Mouse (Mus musculus): ENCODE results near the gene Cygb. TPM values are rescaled to one million over a fixed set of nuclear protein-coding genes. Genes with fewer than 3 reads are reported as not detected.

Gene Cygb
- polyA plus RNA-seq (2016; fragmentation: Nextera tagmentation; extraction: Ambion mirVana), result 2.8 and 3.5 TPM in 2 replicates

GRCm38 (mm10) chr11:116654255-116654821, at the start of gene Cygb:
Gene Cygb, minus strand, starts transcription at chr11:116654313.
- H3K36me3 ChIP-seq, result no peaks in the 10 kb centered on the region
- H3K4me3 ChIP-seq, result peak within 1 kb of the TSS; percentile 49
- peak within 1 kb of the TSS; percentile 82 for H3K4me2 ChIP-seq (replicated peaks)
- H3K4me1 ChIP-seq, result peaks cover 32% of the 10 kb centered on the region
- H3K9me3 ChIP-seq, result no peaks in the 10 kb centered on the region
- H3K27me3 ChIP-seq, result peaks cover 65% of the 10 kb centered on the region
- H3K9ac ChIP-seq (replicated peaks), result peak within 1 kb of the TSS; percentile 71
- ATAC-seq (ENCODE audit: low FRiP score, low read depth), result no peak
- H3K27ac ChIP-seq (replicated peaks), result no peak within 1 kb of the TSS
- WGBS, result 8% methylated on average over 28 of the region's 28 CpGs

- Histone ChIP-seq H3K36me3 (no peaks in the 10 kb centered on the region), H3K4me1 (no peaks in the 10 kb centered on the region), H3K27me3 (peaks cover 6% of the 10 kb centered on the region), H3K4me3 (no peak overlapping the region), H3K9me3 (no peaks in the 10 kb centered on the region), H3K27ac (replicated peaks) (no peak overlapping the region), H3K9ac (replicated peaks) (no peak overlapping the region), H3K4me2 (replicated peaks) (no peak overlapping the region)
- WGBS, result 59% methylated on average over 5 of the region's 5 CpGs
- ATAC-seq (ENCODE audit: low FRiP score, low read depth), result no peak
Observed at GRCm38 (mm10) chr11:116701377-116701841, 47.3 kb upstream of the Cygb start.

DNA sequence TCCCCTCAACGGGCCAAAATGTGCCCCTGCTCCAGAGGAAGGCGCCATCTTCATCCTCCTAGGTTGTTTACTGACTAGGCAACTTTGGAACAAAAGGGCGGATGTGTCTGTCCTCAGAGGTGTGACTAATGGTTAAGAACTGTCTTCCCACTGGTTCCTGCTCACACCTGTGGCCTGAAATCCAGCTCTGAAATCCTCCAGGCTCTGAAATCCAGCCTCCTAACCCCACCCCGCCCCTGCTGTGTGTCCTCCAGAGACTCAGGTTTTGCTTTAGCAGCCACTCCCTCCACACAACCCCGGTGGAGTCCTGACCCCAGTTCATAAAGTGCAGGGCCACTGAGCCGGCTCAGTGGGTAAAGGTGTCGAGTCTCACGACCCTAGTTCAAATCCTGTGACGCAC, 43.4 kb upstream of the Cygb start:
- WGBS, result 74% methylated on average over 9 of the region's 9 CpGs
- ATAC-seq (ENCODE audit: low FRiP score, low read depth), result no peak

DNA sequence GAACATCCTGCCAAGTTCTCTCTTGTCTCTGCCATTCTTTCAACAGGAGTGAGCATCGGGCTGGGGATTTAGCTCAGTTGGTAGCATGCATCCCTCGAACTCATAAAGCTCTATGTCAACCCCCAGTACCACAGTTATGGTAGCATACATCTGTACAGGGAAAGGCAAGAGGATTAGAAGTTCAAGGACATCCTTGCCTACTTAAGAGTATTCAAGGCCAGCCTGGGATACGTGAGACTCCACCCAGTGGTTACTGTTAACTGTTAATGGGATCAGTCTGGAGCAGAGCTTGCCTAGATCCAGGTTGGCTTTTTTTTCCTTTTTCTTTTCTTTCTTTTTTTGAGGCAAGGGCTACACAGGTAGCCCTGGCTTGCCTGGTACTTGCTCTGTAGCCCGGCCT, 42.3 kb upstream of the Cygb start:
- ATAC-seq (ENCODE audit: low FRiP score, low read depth), result no peak
- Histone ChIP-seq H3K36me3 (no peaks in the 10 kb centered on the region), H3K4me2 (replicated peaks) (no peak overlapping the region), H3K9ac (replicated peaks) (no peak overlapping the region), H3K27me3 (peaks cover 43% of the 10 kb centered on the region), H3K4me3 (no peak overlapping the region), H3K27ac (replicated peaks) (no peak overlapping the region), H3K4me1 (peaks cover 13% of the 10 kb centered on the region), H3K9me3 (no peaks in the 10 kb centered on the region)
- WGBS, result 83% methylated on average over 4 of the region's 4 CpGs

More for the DNA sequence above, 43.4 kb upstream of the Cygb start:
- H3K4me1 ChIP-seq, result peaks cover 13% of the 10 kb centered on the region
- H3K36me3 ChIP-seq, result no peaks in the 10 kb centered on the region
- H3K4me2 ChIP-seq (replicated peaks), result no peak overlapping the region
- no peak overlapping the region for H3K27ac ChIP-seq (replicated peaks)
- no peaks in the 10 kb centered on the region for H3K9me3 ChIP-seq
- H3K4me3 ChIP-seq, result no peak overlapping the region
- H3K9ac ChIP-seq (replicated peaks), result no peak overlapping the region
- H3K27me3 ChIP-seq, result peaks cover 42% of the 10 kb centered on the region

DNA sequence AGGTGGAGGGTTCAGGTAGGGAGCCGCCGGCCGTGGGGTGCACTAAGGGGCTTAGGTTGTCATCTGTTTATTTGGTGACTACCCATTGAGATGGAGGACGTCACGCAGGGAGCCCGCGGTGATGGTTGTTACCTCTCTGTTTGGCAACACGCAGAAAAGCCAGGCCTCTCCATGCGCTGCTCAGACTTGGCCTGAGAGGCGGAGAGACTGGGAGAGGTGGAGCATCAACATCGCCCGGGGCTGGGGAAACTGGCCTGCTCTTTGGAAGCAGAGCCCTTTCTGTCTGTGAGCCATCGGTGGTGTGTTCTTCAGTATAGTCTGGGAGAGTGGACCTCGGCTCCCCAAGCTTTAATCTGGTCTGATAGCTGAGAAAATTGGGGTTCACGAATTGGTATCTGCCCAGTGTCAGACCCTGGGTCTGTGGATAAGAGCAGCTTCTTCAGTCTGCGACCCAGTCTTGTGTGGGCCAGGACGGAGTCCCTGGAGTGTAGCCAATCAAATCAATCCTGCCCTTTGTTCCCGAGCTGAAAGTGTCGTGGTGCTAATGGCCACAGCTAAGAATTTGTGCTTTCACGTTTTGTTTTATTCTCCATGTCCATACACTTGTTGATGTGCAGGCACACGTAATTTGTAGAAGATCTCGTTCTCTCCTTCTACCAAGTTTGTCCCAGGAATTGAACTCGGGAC, 41.2 kb upstream of the Cygb start:
- 22% methylated on average over 23 of the region's 23 CpGs for WGBS
- H3K4me2 ChIP-seq (replicated peaks), result no peak overlapping the region

DNA sequence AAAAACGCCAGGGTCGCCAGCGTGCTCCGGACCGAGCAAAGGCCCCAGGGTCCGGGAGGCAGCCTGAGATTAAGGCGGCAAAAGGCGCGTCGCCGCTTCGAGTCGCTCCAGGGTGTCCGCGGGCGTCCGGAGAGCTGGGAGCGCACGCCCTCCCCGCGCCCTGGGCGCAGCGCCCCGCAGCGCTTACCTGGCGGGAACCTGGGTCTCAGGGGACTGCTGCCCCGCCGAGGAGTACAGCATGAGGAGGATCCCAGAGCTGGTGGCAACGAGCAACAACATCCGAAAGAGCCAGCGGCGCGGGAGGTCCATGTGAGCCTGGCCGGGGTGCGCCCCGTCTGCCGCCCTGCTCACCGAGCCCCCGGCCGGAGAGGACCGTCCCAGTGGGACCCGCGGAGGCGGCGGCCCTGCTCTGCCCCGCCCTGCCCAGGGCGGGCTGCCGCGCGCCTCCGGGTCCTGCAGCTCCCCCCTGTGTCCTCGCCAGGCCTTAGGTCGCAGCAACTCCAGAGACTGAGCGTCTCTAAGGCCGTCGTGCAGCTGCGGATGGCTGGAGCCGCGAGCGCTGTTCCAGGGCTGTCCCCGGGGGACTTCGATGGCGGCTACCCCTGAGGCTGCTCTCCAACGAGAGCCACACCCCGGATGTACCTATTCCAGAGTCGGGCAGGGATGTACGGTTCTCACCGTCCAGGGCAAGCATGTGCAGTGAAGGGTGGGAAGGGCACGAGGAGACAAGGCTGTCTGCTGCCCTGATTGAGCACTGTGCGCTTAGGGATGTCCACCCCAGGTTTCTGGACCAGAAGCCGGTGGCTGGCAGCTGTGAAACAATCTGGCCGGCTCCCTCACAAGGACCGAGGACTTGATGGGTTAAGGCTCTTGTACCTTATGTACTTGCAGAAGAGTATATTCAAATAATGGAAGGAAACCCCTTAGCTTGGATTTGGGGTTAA, 40.4 kb upstream of the Cygb start:
- Histone ChIP-seq H3K9me3 (no peaks in the 10 kb centered on the region), H3K9ac (replicated peaks) (peak overlapping the region; percentile 49; the same call in 1 of the 2 replicates), H3K4me2 (replicated peaks) (peak overlapping the region; percentile 63), H3K4me3 (peak overlapping the region; percentile 42), H3K27ac (replicated peaks) (no peak overlapping the region), H3K36me3 (no peaks in the 10 kb centered on the region), H3K4me1 (peaks cover 13% of the 10 kb centered on the region), H3K27me3 (peaks cover 43% of the 10 kb centered on the region)
- WGBS, result 2% methylated on average over 73 of the region's 73 CpGs
- no peak for ATAC-seq (ENCODE audit: low FRiP score, low read depth)

More for the DNA sequence above, 41.2 kb upstream of the Cygb start:
- H3K4me3 ChIP-seq, result no peak overlapping the region
- H3K9ac ChIP-seq (replicated peaks), result no peak overlapping the region
- peaks cover 13% of the 10 kb centered on the region for H3K4me1 ChIP-seq
- no peak overlapping the region for H3K27ac ChIP-seq (replicated peaks)
- no peaks in the 10 kb centered on the region for H3K36me3 ChIP-seq
- ATAC-seq (ENCODE audit: low FRiP score, low read depth), result no peak
- H3K27me3 ChIP-seq, result peaks cover 43% of the 10 kb centered on the region
- no peaks in the 10 kb centered on the region for H3K9me3 ChIP-seq

- Histone ChIP-seq H3K9ac (replicated peaks) (no peak overlapping the region), H3K4me1 (peaks cover 13% of the 10 kb centered on the region), H3K9me3 (no peaks in the 10 kb centered on the region), H3K36me3 (no peaks in the 10 kb centered on the region), H3K27me3 (peaks cover 43% of the 10 kb centered on the region), H3K4me3 (peak overlapping the region; percentile 42), H3K27ac (replicated peaks) (no peak overlapping the region), H3K4me2 (replicated peaks) (peak overlapping the region; percentile 63)
- WGBS, result 41% methylated on average over 4 of the region's 4 CpGs
- ATAC-seq (ENCODE audit: low FRiP score, low read depth), result no peak
Observed at GRCm38 (mm10) chr11:116693899-116694249, 39.8 kb upstream of the Cygb start.

GRCm38 (mm10) chr11:116690701-116691575, 36.8 kb upstream of the Cygb start:
- Histone ChIP-seq H3K4me2 (replicated peaks) (no peak overlapping the region), H3K9me3 (no peaks in the 10 kb centered on the region), H3K4me3 (no peak overlapping the region), H3K27me3 (peaks cover 32% of the 10 kb centered on the region), H3K9ac (replicated peaks) (no peak overlapping the region; the same call in 1 of the 2 replicates), H3K4me1 (peaks cover 13% of the 10 kb centered on the region), H3K36me3 (no peaks in the 10 kb centered on the region), H3K27ac (replicated peaks) (no peak overlapping the region)
- ATAC-seq (ENCODE audit: low FRiP score, low read depth), result no peak
- WGBS, result 39% methylated on average over 18 of the region's 18 CpGs

DNA sequence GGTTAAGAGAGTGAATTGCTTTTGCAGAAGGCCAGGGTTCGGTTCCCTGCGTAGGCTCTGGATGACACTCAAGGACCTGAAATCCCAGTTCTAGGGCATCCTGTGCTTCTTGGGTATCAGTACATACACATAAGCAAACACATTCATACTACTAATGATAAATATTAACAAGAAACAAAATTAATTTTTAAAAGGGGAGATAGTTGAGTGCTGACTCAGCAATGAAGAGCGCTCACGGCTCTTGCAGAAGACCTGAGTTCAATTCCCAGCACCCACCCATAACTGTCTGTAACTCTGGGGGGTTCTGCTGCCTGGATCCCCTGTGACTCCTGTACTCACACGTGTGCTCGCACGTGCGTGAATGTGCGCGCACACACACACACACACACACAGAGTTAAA, 35.5 kb upstream of the Cygb start:
- peaks cover 6% of the 10 kb centered on the region for H3K4me1 ChIP-seq
- no peak overlapping the region for H3K27ac ChIP-seq (replicated peaks)
- H3K4me2 ChIP-seq (replicated peaks), result no peak overlapping the region
- no peak for ATAC-seq (ENCODE audit: low FRiP score, low read depth)
- H3K27me3 ChIP-seq, result peaks cover 19% of the 10 kb centered on the region
- peaks cover 10% of the 10 kb centered on the region; the same call in 1 of the 2 replicates for H3K36me3 ChIP-seq
- no peaks in the 10 kb centered on the region for H3K9me3 ChIP-seq
- H3K4me3 ChIP-seq, result no peak overlapping the region
- 92% methylated on average over 10 of the region's 10 CpGs for WGBS
- no peak overlapping the region for H3K9ac ChIP-seq (replicated peaks)

DNA sequence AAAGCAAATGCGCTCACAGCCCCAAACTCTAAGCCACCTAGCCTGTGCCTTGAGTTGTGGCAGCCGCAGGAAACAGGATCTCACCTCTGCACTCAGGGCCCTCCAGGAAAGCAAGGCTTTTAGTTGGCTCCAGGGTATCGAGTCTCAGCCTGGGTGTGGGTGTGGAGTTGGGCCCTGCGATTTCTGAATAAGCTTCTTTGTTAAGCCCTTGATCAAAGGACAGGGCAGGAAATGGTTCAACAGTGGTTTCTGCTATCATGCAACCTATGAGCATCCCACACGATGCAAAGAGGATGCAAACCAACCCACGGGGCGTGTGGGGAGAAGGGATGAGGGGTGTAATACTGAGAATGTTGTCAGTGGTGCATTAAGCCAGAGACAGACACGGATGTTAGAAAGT, 33.8 kb upstream of the Cygb start:
- WGBS, result 80% methylated on average over 8 of the region's 8 CpGs

DNA sequence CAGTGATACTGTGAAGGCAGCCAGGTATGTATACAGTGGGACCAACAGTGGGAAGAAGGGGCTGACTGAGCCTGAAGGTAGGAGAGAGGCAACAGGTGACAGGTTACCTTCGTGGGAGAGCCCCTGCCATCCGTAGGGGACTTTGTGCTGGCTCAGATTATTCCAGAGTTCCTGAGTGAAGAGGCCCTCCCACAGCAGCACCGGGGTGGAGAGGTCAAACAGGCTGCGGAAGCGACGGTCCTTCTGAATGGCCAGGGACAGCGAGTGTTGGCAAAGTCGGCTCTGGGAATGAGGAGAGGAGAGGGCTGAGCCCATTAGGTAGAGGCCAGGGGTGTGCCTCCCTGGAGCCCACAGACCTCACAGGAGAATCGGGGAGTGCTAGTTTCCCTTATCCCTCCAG, 31.6 kb upstream of the Cygb start:
- H3K27me3 ChIP-seq, result no peaks in the 10 kb centered on the region
- H3K27ac ChIP-seq (replicated peaks), result no peak overlapping the region
- 71% methylated on average over 9 of the region's 9 CpGs for WGBS

More for the DNA sequence above, 33.8 kb upstream of the Cygb start:
- Histone ChIP-seq H3K4me2 (replicated peaks) (no peak overlapping the region), H3K36me3 (peaks cover 22% of the 10 kb centered on the region), H3K27ac (replicated peaks) (no peak overlapping the region), H3K4me3 (no peak overlapping the region), H3K9me3 (no peaks in the 10 kb centered on the region), H3K4me1 (no peaks in the 10 kb centered on the region), H3K9ac (replicated peaks) (no peak overlapping the region), H3K27me3 (peaks cover 5% of the 10 kb centered on the region)
- ATAC-seq (ENCODE audit: low FRiP score, low read depth), result no peak

More for the DNA sequence above, 31.6 kb upstream of the Cygb start:
- Histone ChIP-seq H3K4me3 (no peak overlapping the region), H3K4me1 (no peaks in the 10 kb centered on the region), H3K4me2 (replicated peaks) (no peak overlapping the region), H3K9ac (replicated peaks) (no peak overlapping the region), H3K36me3 (peaks cover 40% of the 10 kb centered on the region), H3K9me3 (no peaks in the 10 kb centered on the region)
- ATAC-seq (ENCODE audit: low FRiP score, low read depth), result no peak
